Mouse (Mus musculus) G1E (cell line): ENCODE measurements at regions not wholly inside any gene's neighbourhood (a gene's known extent, or its start where the extent isn't known, plus 50 kb on each side); places are given as distances from the start of the nearest gene placed in this dataset.

ENCODE experiments used
- CTCF ChIP-seq: IDR thresholded peaks from 2 replicates; pipeline ENCODE4 v1.5.1; 2012; ENCODE audit warnings: low read depth, low read length, inconsistent platforms, mixed read lengths
- GATA1 ChIP-seq: IDR thresholded peaks from 2 replicates; pipeline ENCODE4 v1.6.1; 2012; ENCODE audit warnings: borderline replicate concordance, low read length, inconsistent platforms, mixed read lengths
- POLR2AphosphoS5 ChIP-seq: IDR thresholded peaks from 2 replicates; pipeline ENCODE4 v1.6.1; 2012; ENCODE audit warnings: low read depth, low read length, inconsistent platforms; ENCODE audit not compliant: insufficient replicate concordance
- TAL1 ChIP-seq: conservative IDR thresholded peaks from 2 replicates; pipeline ENCODE4 v1.6.1; 2012; ENCODE audit warnings: low read depth, low read length, inconsistent platforms, mixed read lengths

GRCm38 (mm10) chr3:77758295-77758694 lies 1528.0 kb downstream of the Rapgef2 start:
- TF ChIP-seq CTCF (no peak), GATA1 (no peak), TAL1 (no peak), POLR2AphosphoS5 (no peak)
